Mouse (Mus musculus): Measurements from ENCODE around the gene Samd14. TPM values are rescaled to one million over a fixed set of nuclear protein-coding genes. Genes with fewer than 3 reads are reported as not detected.
A peak's percentile ranks its signal among the peaks of the same experiment; 100 is the strongest.

Samd14 gene
- polyA plus RNA-seq, 1 experiment from 2014 or later: 13.4 TPM

DNA sequence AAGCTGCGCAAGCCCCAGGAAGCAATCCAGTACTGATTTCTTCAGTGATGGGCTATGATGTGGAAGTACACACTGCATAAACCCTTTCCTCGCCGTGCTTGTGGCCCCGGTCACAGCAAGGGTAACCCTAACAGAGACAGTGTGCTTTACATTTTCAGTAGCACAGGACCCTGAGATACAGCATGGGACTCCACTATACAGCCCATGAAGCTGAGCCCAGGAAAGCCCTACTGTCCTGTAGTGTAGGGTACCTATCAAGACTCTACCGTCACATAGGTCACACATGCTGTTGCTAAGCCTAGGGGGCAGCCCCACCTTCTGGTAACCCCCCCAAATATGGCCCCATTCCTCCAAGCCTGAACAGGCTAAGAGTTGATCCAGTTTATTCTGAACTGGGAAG lies 26.8 kb downstream of the Samd14 start:
- Histone ChIP-seq H3K27ac (ENCODE audit: low read length) (no peak overlapping the region), H3K4me1 (replicated peaks; ENCODE audit: control insufficient read depth, insufficient read depth, low read length) (peaks cover 25% of the 10 kb centered on the region), H3K4me3 (ENCODE audit: low read length) (no peak overlapping the region), H3K36me3 (ENCODE audit: control insufficient read depth, insufficient read depth, low read length) (peaks cover 10% of the 10 kb centered on the region; the same call in 1 of the 2 replicates), H3K9me3 (ENCODE audit: control insufficient read depth, low read length) (no peaks in the 10 kb centered on the region), H3K9ac (ENCODE audit: low read length) (no peak overlapping the region), H3K27me3 (ENCODE audit: control insufficient read depth, insufficient read depth, low read depth, low read length) (no peaks in the 10 kb centered on the region), H3K4me2 (ENCODE audit: low read depth, low read length) (no peak overlapping the region)
- ATAC-seq (ENCODE audit: low read depth): no peak
- 95% methylated on average over 5 of the region's 5 CpGs for WGBS

DNA sequence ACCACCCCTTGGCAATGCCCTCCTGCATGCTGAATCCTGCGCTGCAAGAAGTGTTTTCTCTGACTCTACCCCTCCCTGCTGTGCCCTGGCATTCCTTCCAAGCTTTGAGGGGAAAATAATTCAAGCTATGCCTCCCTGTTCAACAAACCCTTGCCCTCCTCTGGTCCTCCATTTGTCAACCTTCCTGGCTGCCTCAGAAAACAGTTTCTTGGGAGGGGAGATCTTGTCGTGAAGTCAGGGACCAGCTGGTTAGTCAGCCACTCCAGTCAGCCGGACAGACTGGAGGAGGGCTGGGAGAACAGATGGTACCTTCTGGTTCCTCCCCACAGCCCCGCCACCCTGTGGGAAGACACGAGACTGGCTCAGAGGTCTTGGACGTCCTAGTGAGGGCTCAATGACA lies 27.6 kb downstream of the Samd14 start:
- no peak overlapping the region for H3K4me2 ChIP-seq (ENCODE audit: low read depth, low read length)
- H3K4me3 ChIP-seq (ENCODE audit: low read length): no peak overlapping the region
- no peaks in the 10 kb centered on the region for H3K9me3 ChIP-seq (ENCODE audit: control insufficient read depth, low read length)
- peaks cover 30% of the 10 kb centered on the region for H3K4me1 ChIP-seq (replicated peaks; ENCODE audit: control insufficient read depth, insufficient read depth, low read length)
- H3K27me3 ChIP-seq (ENCODE audit: control insufficient read depth, insufficient read depth, low read depth, low read length): no peaks in the 10 kb centered on the region
- H3K36me3 ChIP-seq (ENCODE audit: control insufficient read depth, insufficient read depth, low read length): peaks cover 10% of the 10 kb centered on the region; the same call in 1 of the 2 replicates
- H3K9ac ChIP-seq (ENCODE audit: low read length): no peak overlapping the region
- no peak overlapping the region for H3K27ac ChIP-seq (ENCODE audit: low read length)
- 56% methylated on average over 6 of the region's 6 CpGs for WGBS
- ATAC-seq (ENCODE audit: low read depth): no peak

DNA sequence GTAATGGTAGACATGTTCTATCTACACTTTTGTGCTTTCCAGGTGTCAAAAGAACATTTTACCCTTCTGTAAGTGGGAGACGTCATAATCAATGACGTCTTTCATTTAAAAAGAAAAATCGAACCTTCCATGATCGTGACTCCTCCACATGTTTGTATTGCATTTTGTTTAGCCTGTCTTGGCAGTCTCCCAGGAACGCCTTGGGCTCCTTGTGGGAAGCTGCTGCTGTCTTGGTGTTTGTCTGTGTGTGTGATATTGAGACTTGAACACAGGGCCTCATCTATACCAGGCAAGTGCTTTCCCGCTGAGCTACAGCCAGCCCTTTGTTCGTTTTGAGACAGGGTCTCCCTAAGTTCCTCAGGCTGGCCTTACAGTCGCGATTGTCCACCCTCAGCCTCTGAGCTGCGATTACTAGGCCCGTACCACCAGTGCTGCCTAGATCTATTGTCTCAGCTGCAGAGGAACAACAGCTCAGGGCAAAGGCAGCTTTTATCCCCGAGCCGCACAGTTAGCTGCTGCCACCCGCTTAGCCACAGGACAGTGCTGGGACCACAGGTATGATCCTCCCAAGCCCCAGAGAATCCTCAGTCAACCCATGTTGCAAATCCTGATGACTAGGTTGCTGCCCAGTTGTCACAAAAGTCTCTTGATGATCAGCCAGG lies 28.6 kb downstream of the Samd14 start:
- peaks cover 10% of the 10 kb centered on the region; the same call in 1 of the 2 replicates for H3K36me3 ChIP-seq (ENCODE audit: control insufficient read depth, insufficient read depth, low read length)
- H3K4me2 ChIP-seq (ENCODE audit: low read depth, low read length): no peak overlapping the region
- H3K27ac ChIP-seq (ENCODE audit: low read length): no peak overlapping the region
- peaks cover 27% of the 10 kb centered on the region for H3K4me1 ChIP-seq (replicated peaks; ENCODE audit: control insufficient read depth, insufficient read depth, low read length)
- H3K27me3 ChIP-seq (ENCODE audit: control insufficient read depth, insufficient read depth, low read depth, low read length): no peaks in the 10 kb centered on the region
- no peak for ATAC-seq (ENCODE audit: low read depth)
- H3K9ac ChIP-seq (ENCODE audit: low read length): no peak overlapping the region
- no peaks in the 10 kb centered on the region for H3K9me3 ChIP-seq (ENCODE audit: control insufficient read depth, low read length)
- 67% methylated on average over 14 of the region's 14 CpGs for WGBS
- H3K4me3 ChIP-seq (ENCODE audit: low read length): no peak overlapping the region

DNA sequence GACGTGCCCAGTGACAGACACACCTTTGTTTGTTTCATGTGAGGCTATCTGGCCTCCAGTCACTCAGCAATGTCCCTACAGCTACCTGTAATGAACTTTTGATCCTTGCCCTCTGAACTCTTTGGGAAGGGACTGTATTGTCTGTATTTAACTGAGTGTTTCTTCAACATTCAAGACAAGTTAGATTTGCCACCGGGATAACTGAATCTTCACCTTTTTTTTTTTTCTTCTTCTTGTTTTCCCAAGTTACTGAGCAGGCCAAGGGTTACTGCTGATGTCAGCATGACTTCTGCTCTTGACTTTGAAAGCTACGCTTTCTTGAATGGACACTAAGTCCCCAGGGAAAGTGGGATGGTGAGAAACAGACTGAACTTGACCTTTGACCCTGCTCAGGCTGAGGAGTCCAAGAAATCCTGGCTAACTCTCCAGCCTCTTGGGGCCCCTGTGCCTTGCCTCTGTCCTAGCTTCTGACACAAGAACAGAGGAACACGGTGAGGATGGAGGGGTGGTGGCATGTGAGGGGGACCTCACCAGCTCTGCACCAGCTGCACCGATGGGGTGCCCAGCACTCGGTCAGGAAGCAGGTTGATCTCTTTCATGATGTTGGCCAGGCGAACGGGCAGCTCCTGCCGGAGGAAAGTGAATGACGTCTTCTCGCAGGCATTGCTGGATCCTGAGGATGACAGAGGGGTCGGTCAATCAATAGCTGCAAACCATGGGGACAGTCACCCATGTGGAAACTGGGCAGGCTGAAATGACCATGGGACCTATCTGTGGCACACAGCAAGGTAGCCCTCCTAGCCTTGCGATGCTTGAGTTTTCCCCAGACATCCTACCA lies 29.4 kb downstream of the Samd14 start:
- Histone ChIP-seq H3K9ac (ENCODE audit: low read length) (no peak overlapping the region), H3K4me2 (ENCODE audit: low read depth, low read length) (no peak overlapping the region), H3K4me1 (replicated peaks; ENCODE audit: control insufficient read depth, insufficient read depth, low read length) (peaks cover 23% of the 10 kb centered on the region), H3K36me3 (ENCODE audit: control insufficient read depth, insufficient read depth, low read length) (peaks cover 10% of the 10 kb centered on the region; the same call in 1 of the 2 replicates), H3K27me3 (ENCODE audit: control insufficient read depth, insufficient read depth, low read depth, low read length) (no peaks in the 10 kb centered on the region), H3K4me3 (ENCODE audit: low read length) (no peak overlapping the region), H3K27ac (ENCODE audit: low read length) (no peak overlapping the region), H3K9me3 (ENCODE audit: control insufficient read depth, low read length) (no peaks in the 10 kb centered on the region)
- no peak for ATAC-seq (ENCODE audit: low read depth)
- 76% methylated on average over 13 of the region's 13 CpGs for WGBS

GRCm38 (mm10) chr11:95039766-95040165 lies 30.1 kb downstream of the Samd14 start:
- 75% methylated on average over 4 of the region's 4 CpGs for WGBS
- no peak for ATAC-seq (ENCODE audit: low read depth)
- peak overlapping the region; percentile 83; the same call in 1 of the 2 replicates for H3K9ac ChIP-seq (ENCODE audit: low read length)

GRCm38 (mm10) chr11:95040491-95041138 lies 30.9 kb downstream of the Samd14 start:
- Histone ChIP-seq H3K4me2 (ENCODE audit: low read depth, low read length) (peak overlapping the region; percentile 57), H3K36me3 (ENCODE audit: control insufficient read depth, insufficient read depth, low read length) (peaks cover 10% of the 10 kb centered on the region; the same call in 1 of the 2 replicates), H3K4me3 (ENCODE audit: low read length) (peak overlapping the region; percentile 70), H3K27ac (ENCODE audit: low read length) (peak overlapping the region; percentile 84), H3K27me3 (ENCODE audit: control insufficient read depth, insufficient read depth, low read depth, low read length) (no peaks in the 10 kb centered on the region), H3K9ac (ENCODE audit: low read length) (peak overlapping the region; percentile 83), H3K4me1 (replicated peaks; ENCODE audit: control insufficient read depth, insufficient read depth, low read length) (peaks cover 14% of the 10 kb centered on the region), H3K9me3 (ENCODE audit: control insufficient read depth, low read length) (no peaks in the 10 kb centered on the region)
- peak; percentile 65 for ATAC-seq (ENCODE audit: low read depth)
- WGBS: 1% methylated on average over 20 of the region's 20 CpGs

More at GRCm38 (mm10) chr11:95039766-95040165, 30.1 kb downstream of the Samd14 start:
- peaks cover 17% of the 10 kb centered on the region for H3K4me1 ChIP-seq (replicated peaks; ENCODE audit: control insufficient read depth, insufficient read depth, low read length)
- H3K4me2 ChIP-seq (ENCODE audit: low read depth, low read length): peak overlapping the region; percentile 57
- H3K4me3 ChIP-seq (ENCODE audit: low read length): peak overlapping the region; percentile 70; the same call in 1 of the 2 replicates
- H3K27me3 ChIP-seq (ENCODE audit: control insufficient read depth, insufficient read depth, low read depth, low read length): no peaks in the 10 kb centered on the region
- no peak overlapping the region for H3K27ac ChIP-seq (ENCODE audit: low read length)
- peaks cover 10% of the 10 kb centered on the region; the same call in 1 of the 2 replicates for H3K36me3 ChIP-seq (ENCODE audit: control insufficient read depth, insufficient read depth, low read length)
- no peaks in the 10 kb centered on the region for H3K9me3 ChIP-seq (ENCODE audit: control insufficient read depth, low read length)

DNA sequence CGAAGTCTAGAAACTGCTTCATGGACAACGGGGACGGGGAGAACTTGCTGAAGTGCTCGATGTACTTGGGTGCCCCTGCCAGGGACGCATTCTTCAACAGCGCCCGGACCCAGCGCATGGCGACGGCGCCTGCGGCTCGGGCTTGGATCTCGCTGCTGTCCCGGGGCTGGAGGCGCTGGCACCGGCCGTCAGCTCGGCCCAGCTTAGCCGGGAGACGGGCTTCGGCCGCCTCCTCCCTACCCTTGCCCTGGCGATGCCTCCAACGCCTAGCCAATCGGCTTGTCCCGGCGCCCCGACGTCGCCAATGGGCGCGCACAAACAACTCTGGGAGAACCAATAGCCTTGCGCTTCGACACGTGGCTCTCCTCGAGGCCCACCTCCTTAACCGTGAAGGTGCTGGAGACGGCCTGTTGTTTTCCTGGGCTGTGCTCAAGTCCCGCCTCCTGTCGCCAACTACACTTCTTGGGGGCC lies 31.5 kb downstream of the Samd14 start, which contains the start of gene Pdk2:
Pdk2 (minus strand) TSS at position 216 of the 471 bp plus-strand sequence.
- 0% methylated on average over 41 of the region's 41 CpGs for WGBS
- H3K9ac ChIP-seq (ENCODE audit: low read length): peak within 1 kb of the TSS; percentile 83
- peaks cover 14% of the 10 kb centered on the region for H3K4me1 ChIP-seq (replicated peaks; ENCODE audit: control insufficient read depth, insufficient read depth, low read length)
- peak within 1 kb of the TSS; percentile 84 for H3K27ac ChIP-seq (ENCODE audit: low read length)
- peak; percentile 97 for ATAC-seq (ENCODE audit: low read depth)
- peak within 1 kb of the TSS; percentile 70 for H3K4me3 ChIP-seq (ENCODE audit: low read length)
- no peaks in the 10 kb centered on the region for H3K9me3 ChIP-seq (ENCODE audit: control insufficient read depth, low read length)
- peak within 1 kb of the TSS; percentile 85 for H3K4me2 ChIP-seq (ENCODE audit: low read depth, low read length)
- no peaks in the 10 kb centered on the region for H3K27me3 ChIP-seq (ENCODE audit: control insufficient read depth, insufficient read depth, low read depth, low read length)
- H3K36me3 ChIP-seq (ENCODE audit: control insufficient read depth, insufficient read depth, low read length): peaks cover 10% of the 10 kb centered on the region; the same call in 1 of the 2 replicates

DNA sequence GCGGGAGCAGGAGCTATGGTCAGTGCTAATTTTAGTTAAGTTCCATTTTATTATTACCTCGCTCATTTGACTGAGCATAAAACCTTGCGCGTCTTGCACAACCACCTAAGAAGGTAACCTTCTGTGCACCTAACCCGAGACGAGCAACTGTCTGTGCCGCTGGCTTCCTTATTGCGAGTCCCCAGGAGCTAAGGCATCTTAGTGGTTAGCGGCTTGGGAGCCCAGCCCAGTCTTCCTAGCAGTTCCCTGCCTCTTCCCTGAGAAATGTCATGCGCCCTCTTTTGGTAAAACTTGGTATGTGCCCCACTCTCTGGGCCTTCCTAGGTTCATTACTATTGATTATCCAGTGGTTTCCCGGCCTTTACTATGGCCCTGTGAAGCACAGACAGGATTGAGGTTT lies 32.4 kb downstream of the Samd14 start:
- Histone ChIP-seq H3K9me3 (ENCODE audit: control insufficient read depth, low read length) (no peaks in the 10 kb centered on the region), H3K36me3 (ENCODE audit: control insufficient read depth, insufficient read depth, low read length) (0 out of 2 replicates have a peak, but pooled peaks cover 6% of the 10 kb centered on the region), H3K4me1 (replicated peaks; ENCODE audit: control insufficient read depth, insufficient read depth, low read length) (peaks cover 14% of the 10 kb centered on the region), H3K9ac (ENCODE audit: low read length) (peak overlapping the region; percentile 49), H3K4me3 (ENCODE audit: low read length) (peak overlapping the region; percentile 46), H3K27ac (ENCODE audit: low read length) (no peak overlapping the region), H3K27me3 (ENCODE audit: control insufficient read depth, insufficient read depth, low read depth, low read length) (no peaks in the 10 kb centered on the region), H3K4me2 (ENCODE audit: low read depth, low read length) (peak overlapping the region; percentile 85)
- WGBS: 0% methylated on average over 11 of the region's 11 CpGs
- peak; percentile 29; the same call in 1 of the 2 replicates for ATAC-seq (ENCODE audit: low read depth)

Measured in lung, embryonic 16.5 days (tissue).